Comparison of ENCODE assay signal across 8 mouse cellular contexts in genomic region chr9:21244428-21245112, GRCm38 (mm10). TPM values are rescaled to one million over a fixed set of nuclear protein-coding genes. Genes with fewer than 3 reads are reported as not detected.
DNase-seq lines count a peak whose midpoint lies in the region; ATAC-seq and TF ChIP-seq lines count a peak whose summit lies in the region.

No protein-coding gene starts in this region.

- TF ChIP-seq POLR2A in cortical plate, adult 2 months (IDR thresholded peaks at IDR 0.05; ENCODE audit: extremely low read depth, insufficient read depth, low read length), result no peak

- H3K4me1 ChIP-seq in heart, embryonic 13.5 days, result peaks cover 29% of the 10 kb centered on the region
- no peaks in the 10 kb centered on the region; the same call in 1 of the 2 replicates for H3K4me1 ChIP-seq in cortical plate, adult 2 months (ENCODE audit: control insufficient read depth, insufficient read depth, low read length)
- peaks cover 6% of the 10 kb centered on the region; the same call in 1 of the 2 replicates for H3K4me1 ChIP-seq in hindbrain, embryonic 11.5 days (replicated peaks; ENCODE audit: control insufficient read depth, insufficient read depth, low read length)
- peaks cover 19% of the 10 kb centered on the region for H3K4me1 ChIP-seq in liver, embryonic 16.5 days (ENCODE audit: control insufficient read depth, low read depth, low read length)
- H3K4me1 ChIP-seq in stomach, embryonic 14.5 days (ENCODE audit: control insufficient read depth, insufficient read depth, low read length), result peaks cover 17% of the 10 kb centered on the region

- H3K4me2 ChIP-seq in heart, embryonic 13.5 days, result peak overlapping the region; percentile 82
- peak overlapping the region; percentile 77 for H3K4me2 ChIP-seq in hindbrain, embryonic 11.5 days (replicated peaks; ENCODE audit: low read depth, low read length)
- H3K4me2 ChIP-seq in liver, embryonic 16.5 days (ENCODE audit: low read depth, low read length), result peak overlapping the region; percentile 60
- H3K4me2 ChIP-seq in stomach, embryonic 14.5 days (replicated peaks; ENCODE audit: low read depth, low read length), result peak overlapping the region; percentile 80

- TF ChIP-seq CTCF in cortical plate, adult 2 months (IDR thresholded peaks at IDR 0.05; ENCODE audit: extremely low read depth, insufficient read depth, low read length), result no peak

- H3K27me3 ChIP-seq in heart, embryonic 13.5 days (replicated peaks), result peaks cover 79% of the 10 kb centered on the region
- H3K27me3 ChIP-seq in hindbrain, embryonic 11.5 days (ENCODE audit: control insufficient read depth, insufficient read depth, low read length), result peaks cover 71% of the 10 kb centered on the region
- peaks cover 73% of the 10 kb centered on the region for H3K27me3 ChIP-seq in liver, embryonic 16.5 days (ENCODE audit: control insufficient read depth, insufficient read depth, low read depth, low read length)
- peaks cover 58% of the 10 kb centered on the region for H3K27me3 ChIP-seq in stomach, embryonic 14.5 days (ENCODE audit: control insufficient read depth, insufficient read depth, low read length)

- peak overlapping the region; percentile 57 for H3K4me3 ChIP-seq in heart, embryonic 13.5 days
- H3K4me3 ChIP-seq in cortical plate, adult 2 months (ENCODE audit: insufficient read depth, low read length), result peak overlapping the region; percentile 33
- H3K4me3 ChIP-seq in hindbrain, embryonic 11.5 days (ENCODE audit: low read depth, low read length), result peak overlapping the region; percentile 40
- H3K4me3 ChIP-seq in liver, embryonic 16.5 days (ENCODE audit: low read depth, low read length), result peak overlapping the region; percentile 46
- H3K4me3 ChIP-seq in stomach, embryonic 14.5 days (ENCODE audit: low read depth, low read length), result peak overlapping the region; percentile 34

- ATAC-seq in heart, embryonic 13.5 days (ENCODE audit: extremely low read depth, insufficient number of reproducible peaks, low FRiP score, low TSS enrichment), result peak; percentile 42; the same call in 1 of the 2 replicates
- ATAC-seq in hindbrain, embryonic 11.5 days (ENCODE audit: low FRiP score), result peak; percentile 49
- no peak; the same call in 1 of the 2 replicates for ATAC-seq in liver, embryonic 16.5 days (ENCODE audit: low read depth)
- ATAC-seq in stomach, embryonic 14.5 days (ENCODE audit: insufficient number of reproducible peaks, insufficient read depth, low FRiP score, low read depth), result 0 out of 2 replicates have a peak, but pooled peaks have one; percentile 4

- under 1% methylated on average over 72 of the region's 72 CpGs for WGBS in heart, embryonic 13.5 days
- under 1% methylated on average over 72 of the region's 72 CpGs for WGBS in hindbrain, embryonic 11.5 days
- 1% methylated on average over 72 of the region's 72 CpGs for WGBS in liver, embryonic 16.5 days (ENCODE audit: insufficient replicate concordance)
- WGBS in stomach, embryonic 14.5 days, result 1% methylated on average over 69 of the region's 72 CpGs

- DNase-seq in heart, adult 9 months (ENCODE audit: low spot score in 2 of 2), result no peak
- DNase-seq in Muller cell, postnatal 12 days (ENCODE audit: inconsistent ontology term), result peak; percentile 43
- peak; percentile 65 for DNase-seq in hindbrain, embryonic 11.5 days (ENCODE audit: low spot score)
- DNase-seq in gastrocnemius, postnatal 25 days, result no peak

- peak overlapping the region; percentile 73 for H3K9ac ChIP-seq in heart, embryonic 13.5 days
- peak overlapping the region; percentile 54 for H3K9ac ChIP-seq in hindbrain, embryonic 11.5 days (ENCODE audit: low read depth, low read length)
- H3K9ac ChIP-seq in liver, embryonic 16.5 days (ENCODE audit: low read depth, low read length), result no peak overlapping the region
- no peak overlapping the region; the same call in 1 of the 2 replicates for H3K9ac ChIP-seq in stomach, embryonic 14.5 days (replicated peaks; ENCODE audit: low read depth, low read length)

- H3K27ac ChIP-seq in heart, embryonic 13.5 days (replicated peaks), result no peak overlapping the region
- no peak overlapping the region for H3K27ac ChIP-seq in cortical plate, adult 2 months (ENCODE audit: insufficient read depth, low read length)
- no peak overlapping the region for H3K27ac ChIP-seq in hindbrain, embryonic 11.5 days (ENCODE audit: low read depth, low read length)
- no peak overlapping the region for H3K27ac ChIP-seq in liver, embryonic 16.5 days (ENCODE audit: low read length)
- no peak overlapping the region for H3K27ac ChIP-seq in stomach, embryonic 14.5 days (ENCODE audit: low read length)

- peaks cover 5% of the 10 kb centered on the region; the same call in 1 of the 2 replicates for H3K9me3 ChIP-seq in heart, embryonic 13.5 days
- H3K9me3 ChIP-seq in hindbrain, embryonic 11.5 days (ENCODE audit: control insufficient read depth, low read length), result no peaks in the 10 kb centered on the region
- H3K9me3 ChIP-seq in liver, embryonic 16.5 days (replicated peaks; ENCODE audit: control insufficient read depth, low read length), result no peaks in the 10 kb centered on the region
- H3K9me3 ChIP-seq in stomach, embryonic 14.5 days (ENCODE audit: control insufficient read depth, low read depth, low read length), result no peaks in the 10 kb centered on the region

- no peaks in the 10 kb centered on the region for H3K36me3 ChIP-seq in heart, embryonic 13.5 days
- no peaks in the 10 kb centered on the region for H3K36me3 ChIP-seq in hindbrain, embryonic 11.5 days (ENCODE audit: control insufficient read depth, insufficient read depth, low read length)
- H3K36me3 ChIP-seq in liver, embryonic 16.5 days (ENCODE audit: control insufficient read depth, insufficient read depth), result no peaks in the 10 kb centered on the region
- H3K36me3 ChIP-seq in stomach, embryonic 14.5 days (ENCODE audit: control insufficient read depth, insufficient read depth, low read length), result no peaks in the 10 kb centered on the region

RNA-seq across cellular contexts. Expression of gene S1pr5, which starts 3.7 kb away (rescaled TPM):
- 0.07 and 0.11 TPM in 2 replicates for polyA plus RNA-seq in heart, embryonic 13.5 days (2015; fragmentation: Nextera tagmentation; extraction: Ambion mirVana)
- polyA plus RNA-seq in cortical plate, adult 2 months (2012; rRNA removed), result 20.8 and 24.3 TPM in 2 replicates
- 0.59 and 0.73 TPM in 2 replicates for polyA plus RNA-seq in hindbrain, embryonic 11.5 days (2014; fragmentation: Nextera tagmentation; extraction: Ambion mirVana)
- polyA plus RNA-seq in liver, embryonic 16.5 days (2015; fragmentation: Nextera tagmentation; extraction: Ambion mirVana), result 0.13 and 0.14 TPM in 2 replicates
- polyA plus RNA-seq in stomach, embryonic 14.5 days (2014; fragmentation: Nextera tagmentation; extraction: Ambion mirVana), result 0.27 and 0.48 TPM in 2 replicates
- under 1 TPM; 0.13 to 0.16 TPM for total RNA-seq in gastrocnemius, postnatal 25 days (2021)

RNA-seq across cellular contexts. Expression of gene Keap1, which starts 5.4 kb away (rescaled TPM):
- 51.1 and 52.7 TPM in 2 replicates for polyA plus RNA-seq in heart, embryonic 13.5 days (2015; fragmentation: Nextera tagmentation; extraction: Ambion mirVana)
- polyA plus RNA-seq in cortical plate, adult 2 months (2012; rRNA removed), result 62.3 and 65.9 TPM in 2 replicates
- polyA plus RNA-seq in hindbrain, embryonic 11.5 days (2014; fragmentation: Nextera tagmentation; extraction: Ambion mirVana), result 23.6 and 23.7 TPM in 2 replicates
- polyA plus RNA-seq in liver, embryonic 16.5 days (2015; fragmentation: Nextera tagmentation; extraction: Ambion mirVana), result 26.2 and 27.7 TPM in 2 replicates
- 34.5 and 40.3 TPM in 2 replicates for polyA plus RNA-seq in stomach, embryonic 14.5 days (2014; fragmentation: Nextera tagmentation; extraction: Ambion mirVana)
- total RNA-seq in gastrocnemius, postnatal 25 days (2021), result 10 to 100 TPM; 55.0 to 56.3 TPM

RNA-seq across cellular contexts. Expression of gene Atg4d, which starts 20.5 kb away (rescaled TPM):
- polyA plus RNA-seq in heart, embryonic 13.5 days (2015; fragmentation: Nextera tagmentation; extraction: Ambion mirVana), result 41.6 and 51.4 TPM in 2 replicates
- 40.3 and 42.7 TPM in 2 replicates for polyA plus RNA-seq in cortical plate, adult 2 months (2012; rRNA removed)
- 45.3 and 50.6 TPM in 2 replicates for polyA plus RNA-seq in hindbrain, embryonic 11.5 days (2014; fragmentation: Nextera tagmentation; extraction: Ambion mirVana)
- polyA plus RNA-seq in liver, embryonic 16.5 days (2015; fragmentation: Nextera tagmentation; extraction: Ambion mirVana), result 90.4 and 95.3 TPM in 2 replicates
- polyA plus RNA-seq in stomach, embryonic 14.5 days (2014; fragmentation: Nextera tagmentation; extraction: Ambion mirVana), result 38.8 and 43.5 TPM in 2 replicates
- total RNA-seq in gastrocnemius, postnatal 25 days (2021), result 10 to 100 TPM; 60.5 to 63.9 TPM

RNA-seq across cellular contexts. Expression of gene Kri1, which starts 43.2 kb away (rescaled TPM):
- 12.7 and 13.2 TPM in 2 replicates for polyA plus RNA-seq in heart, embryonic 13.5 days (2015; fragmentation: Nextera tagmentation; extraction: Ambion mirVana)
- 42.6 and 47.2 TPM in 2 replicates for polyA plus RNA-seq in cortical plate, adult 2 months (2012; rRNA removed)
- polyA plus RNA-seq in hindbrain, embryonic 11.5 days (2014; fragmentation: Nextera tagmentation; extraction: Ambion mirVana), result 13.5 and 15.9 TPM in 2 replicates
- polyA plus RNA-seq in liver, embryonic 16.5 days (2015; fragmentation: Nextera tagmentation; extraction: Ambion mirVana), result 5.5 and 8.1 TPM in 2 replicates
- 14.1 and 14.7 TPM in 2 replicates for polyA plus RNA-seq in stomach, embryonic 14.5 days (2014; fragmentation: Nextera tagmentation; extraction: Ambion mirVana)
- 1 to 10 TPM; 8.3 to 8.5 TPM for total RNA-seq in gastrocnemius, postnatal 25 days (2021)

RNA-seq across cellular contexts. Expression of gene Cdkn2d, which starts 46.6 kb away (rescaled TPM):
- polyA plus RNA-seq in heart, embryonic 13.5 days (2015; fragmentation: Nextera tagmentation; extraction: Ambion mirVana), result 80.4 and 101 TPM in 2 replicates
- polyA plus RNA-seq in cortical plate, adult 2 months (2012; rRNA removed), result 74.1 and 76.9 TPM in 2 replicates
- polyA plus RNA-seq in hindbrain, embryonic 11.5 days (2014; fragmentation: Nextera tagmentation; extraction: Ambion mirVana), result 80.3 and 83.2 TPM in 2 replicates
- 120 and 128 TPM in 2 replicates for polyA plus RNA-seq in liver, embryonic 16.5 days (2015; fragmentation: Nextera tagmentation; extraction: Ambion mirVana)
- polyA plus RNA-seq in stomach, embryonic 14.5 days (2014; fragmentation: Nextera tagmentation; extraction: Ambion mirVana), result 47.4 and 48.5 TPM in 2 replicates
- total RNA-seq in gastrocnemius, postnatal 25 days (2021), result 1 to 10 TPM; 7.4 to 9.1 TPM

Comparison
In these comparisons a context has a peak if more than half of its experiments do, and no peak if none do; other contexts are left out.
1. H3K9ac ChIP-seq: peak in heart, embryonic 13.5 days (single experiment) and hindbrain, embryonic 11.5 days (single experiment); none in liver, embryonic 16.5 days (single experiment) and stomach, embryonic 14.5 days (single experiment).
2. DNase-seq: peak in Muller cell, postnatal 12 days (single experiment) and hindbrain, embryonic 11.5 days (single experiment); none in heart, adult 9 months (0 of 2) and gastrocnemius, postnatal 25 days (single experiment).
3. RNA of gene S1pr5, which starts 3.7 kb away (polyA plus RNA-seq): 20.8 to 24.3 TPM in cortical plate, adult 2 months; 0.59 to 0.73 TPM in hindbrain, embryonic 11.5 days, 0.27 to 0.48 TPM in stomach, embryonic 14.5 days, 0.13 to 0.14 TPM in liver, embryonic 16.5 days and 0.07 to 0.11 TPM in heart, embryonic 13.5 days; every median in the first group is over 10 times any median in the second.
4. Peak in every context shown above with its lines, with median percentiles within 50 percentile points of each other: H3K4me2 ChIP-seq and H3K4me3 ChIP-seq.